Mouse (Mus musculus) CD4-positive helper T cell, adult 2 months (primary cell): Measurements from ENCODE around the gene Cacnb4.
A peak's percentile ranks its signal among the peaks of the same experiment; 100 is the strongest.

ENCODE experiments used
- DNase-seq: peaks from one replicate; pipeline ENCODE4 v3.0.0-alpha.2; 2012; ENCODE audit warnings: low read depth, missing footprints, low spot score

Cacnb4 gene

DNA sequence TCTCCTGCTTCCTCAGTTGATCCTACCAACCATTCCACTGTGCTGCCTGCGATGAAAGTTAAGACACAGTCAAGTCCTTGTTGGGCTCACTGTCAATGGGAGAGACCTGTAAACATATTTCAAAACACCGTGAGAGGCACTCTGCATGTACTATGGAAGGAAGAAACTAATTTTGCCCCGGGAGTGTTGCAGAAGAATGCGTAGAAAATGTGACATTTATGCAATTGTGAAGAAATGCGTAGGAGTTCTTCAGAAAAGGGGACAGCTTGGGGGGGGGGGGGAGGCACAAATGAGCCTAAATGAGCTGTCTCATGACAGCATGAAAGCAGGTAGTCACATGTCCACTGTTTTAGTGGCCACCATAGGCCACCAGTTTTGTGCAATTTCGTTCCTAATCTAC, 25.1 kb downstream of the Cacnb4 start:
- DNase-seq = no peak

DNA sequence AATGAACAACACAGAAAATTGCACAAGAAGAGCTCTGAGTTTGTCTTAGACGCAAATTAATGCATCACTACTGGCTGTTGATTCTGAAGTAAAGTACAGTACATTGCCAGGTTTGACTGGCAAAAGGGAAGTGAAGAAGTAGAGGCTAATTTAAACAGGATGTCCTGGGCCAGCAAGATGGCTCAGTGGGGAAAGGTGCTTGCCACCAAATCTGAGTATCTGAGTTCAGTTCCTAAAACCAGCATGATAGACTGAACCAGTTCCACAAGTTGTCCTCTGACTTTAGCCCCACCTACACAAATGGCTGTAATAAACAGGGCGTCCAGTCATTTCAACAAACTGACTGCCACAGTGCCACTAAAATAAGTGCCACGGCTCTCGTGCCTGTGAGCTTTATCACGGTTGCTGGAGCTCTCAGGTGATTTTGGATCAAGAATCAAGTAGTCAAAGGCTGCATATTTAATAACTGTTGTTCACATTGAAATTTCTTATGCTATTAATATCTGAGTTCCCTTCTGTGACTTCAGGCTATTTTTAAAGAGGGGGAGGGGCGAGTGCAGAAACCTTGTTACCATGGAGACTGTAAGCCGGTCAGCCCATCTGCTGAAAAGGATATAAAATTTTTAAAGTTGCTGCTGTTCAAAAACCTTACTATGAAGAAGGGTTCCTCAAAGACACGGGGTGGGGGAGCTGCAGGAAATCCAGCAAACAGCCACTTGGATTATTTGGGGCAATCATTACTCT, 29.2 kb downstream of the Cacnb4 start:
- no peak for DNase-seq

DNA sequence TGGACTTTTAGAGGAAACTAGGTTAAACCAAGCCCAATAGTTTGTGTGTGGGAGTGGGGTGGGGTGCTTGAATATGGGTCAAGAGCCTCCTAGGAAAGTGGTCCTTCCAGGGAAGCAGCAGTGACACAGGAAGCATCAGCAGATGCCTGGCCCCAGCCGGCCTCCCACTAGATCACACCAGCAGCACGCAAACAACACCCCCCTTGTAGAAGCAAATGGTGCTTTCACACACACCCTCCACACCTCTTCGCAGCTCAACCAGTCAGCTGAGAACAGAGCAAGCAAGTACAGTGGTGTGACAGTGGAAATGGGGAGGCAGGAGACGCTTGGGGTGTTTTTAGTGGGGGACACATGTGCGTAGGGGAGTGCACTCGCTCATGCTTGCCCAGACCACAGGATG, 33.0 kb downstream of the Cacnb4 start:
- DNase-seq = no peak

DNA sequence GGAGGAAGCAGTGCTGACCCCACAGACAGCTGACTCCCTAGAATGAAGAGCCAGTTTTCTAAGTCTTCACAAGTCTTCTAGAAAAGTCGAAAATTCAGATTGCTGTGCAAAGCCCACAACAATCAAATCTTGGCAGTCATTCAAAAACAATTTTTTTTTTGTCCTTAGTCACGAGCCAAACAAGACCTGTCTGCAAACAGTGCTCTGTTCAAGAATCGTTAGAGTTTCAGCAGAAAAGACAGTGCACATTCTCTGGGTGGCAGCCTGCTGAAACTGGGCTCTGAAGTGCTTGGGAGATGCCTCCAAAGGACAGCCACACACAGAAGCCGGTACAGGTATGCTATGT, 37.1 kb downstream of the Cacnb4 start:
- DNase-seq = no peak

DNA sequence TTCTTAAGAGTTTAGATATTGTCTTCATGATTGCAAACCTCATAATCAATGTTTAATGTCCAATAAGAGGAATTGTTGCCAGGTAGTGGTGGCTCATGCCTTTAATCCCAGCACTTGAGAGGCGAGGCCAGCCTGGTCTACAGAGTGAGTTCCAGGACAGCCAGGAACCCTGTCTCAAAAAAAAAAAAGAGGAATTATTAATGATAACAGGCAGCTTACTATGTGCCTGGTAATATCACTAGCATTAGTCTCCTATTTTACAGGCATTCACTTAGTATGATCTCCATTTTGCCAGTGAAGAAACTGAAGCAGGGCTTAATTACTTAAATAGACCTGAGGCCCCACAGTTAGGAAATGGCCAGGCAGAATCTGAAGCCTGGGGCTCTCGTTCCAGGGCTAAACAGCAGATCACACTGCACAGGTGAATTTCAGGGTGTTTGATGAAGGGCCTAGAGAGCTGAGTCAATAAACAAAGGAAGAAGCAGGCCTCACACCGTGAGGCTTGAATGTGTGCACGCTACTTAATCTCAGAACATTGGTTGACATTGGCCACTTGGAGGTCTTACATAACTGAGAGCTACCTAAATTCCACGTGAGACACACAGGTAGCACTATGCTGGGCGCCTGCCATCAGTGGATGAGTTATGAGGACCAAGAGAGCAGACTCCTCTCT, 37.6 kb downstream of the Cacnb4 start:
- DNase-seq = no peak

DNA sequence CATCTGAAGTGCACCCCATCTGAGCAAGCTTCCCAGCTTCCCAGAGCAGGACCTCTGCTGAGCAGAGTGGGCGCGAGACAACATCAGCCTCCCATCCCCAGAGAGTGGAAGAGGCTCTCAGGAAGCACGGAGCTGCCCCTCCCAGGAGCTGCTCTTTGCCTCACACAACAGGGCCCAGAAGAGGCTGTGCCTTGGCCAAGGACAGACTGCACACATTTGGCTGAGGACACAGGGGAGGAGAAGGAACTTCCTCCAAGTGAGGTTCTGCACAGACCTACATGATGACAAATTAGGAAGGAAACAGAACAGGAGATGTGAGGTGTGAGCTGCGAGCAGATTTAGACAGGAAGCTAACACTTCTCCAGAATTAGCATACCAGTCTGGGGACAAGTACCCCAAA, 38.4 kb downstream of the Cacnb4 start:
- DNase-seq = no peak

DNA sequence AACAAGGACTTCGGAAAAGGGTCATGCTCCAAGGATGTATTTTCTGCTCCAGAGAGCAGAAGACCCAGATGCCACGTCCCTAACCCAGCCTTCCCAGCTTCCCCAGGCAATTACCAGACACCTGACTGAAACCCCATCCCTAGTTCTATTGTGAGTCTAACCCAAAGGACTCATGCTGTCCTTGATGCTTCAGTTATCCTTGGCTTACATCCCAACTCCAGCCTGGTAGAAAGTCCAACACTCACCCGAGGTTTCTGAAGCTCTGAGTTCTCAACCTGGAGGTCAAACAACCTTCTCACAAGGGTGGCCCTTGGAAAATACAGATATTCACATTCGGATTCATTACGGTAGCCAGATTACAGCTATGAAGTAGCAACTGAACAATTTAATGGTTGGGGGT, 40.6 kb downstream of the Cacnb4 start:
- no peak for DNase-seq

DNA sequence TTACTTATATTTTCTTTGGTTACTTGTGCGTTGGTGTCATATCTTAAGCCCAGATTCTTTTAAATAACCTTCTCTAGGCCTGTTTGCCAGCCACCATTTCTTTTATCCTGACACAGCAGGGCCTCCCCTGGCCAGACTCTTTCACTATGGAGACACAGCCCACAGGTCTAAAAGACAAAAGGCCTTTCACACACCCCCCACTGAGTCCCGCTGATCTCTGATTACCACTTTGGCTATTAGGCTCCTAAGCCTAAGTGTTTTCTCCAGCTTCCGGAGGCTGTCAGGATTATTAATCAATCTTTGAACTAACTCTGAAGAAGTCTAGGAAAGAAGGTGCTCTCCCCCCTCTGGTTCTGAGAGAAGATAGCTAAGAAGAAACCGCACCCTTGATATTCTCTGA, 41.3 kb downstream of the Cacnb4 start:
- no peak for DNase-seq

DNA sequence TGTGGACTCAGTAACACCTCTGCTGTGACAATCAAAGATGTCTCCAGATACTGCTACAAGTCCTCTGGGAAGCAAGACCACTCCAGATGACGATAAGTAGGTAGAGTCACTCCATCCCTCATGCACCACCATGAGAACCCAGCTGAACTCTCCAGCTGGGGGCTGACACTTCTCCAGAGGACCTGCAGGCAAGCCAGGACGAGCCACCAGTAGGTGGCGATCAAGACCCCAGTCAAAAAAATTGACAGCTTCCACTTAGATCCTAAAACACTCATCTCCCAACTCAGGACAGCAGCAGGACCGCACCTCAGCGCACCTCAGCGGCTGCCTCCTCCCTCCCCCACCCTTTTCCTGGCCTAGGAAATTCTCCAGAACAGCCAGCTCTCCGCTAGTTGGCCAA, 43.8 kb downstream of the Cacnb4 start:
- peak; percentile 12 for DNase-seq

DNA sequence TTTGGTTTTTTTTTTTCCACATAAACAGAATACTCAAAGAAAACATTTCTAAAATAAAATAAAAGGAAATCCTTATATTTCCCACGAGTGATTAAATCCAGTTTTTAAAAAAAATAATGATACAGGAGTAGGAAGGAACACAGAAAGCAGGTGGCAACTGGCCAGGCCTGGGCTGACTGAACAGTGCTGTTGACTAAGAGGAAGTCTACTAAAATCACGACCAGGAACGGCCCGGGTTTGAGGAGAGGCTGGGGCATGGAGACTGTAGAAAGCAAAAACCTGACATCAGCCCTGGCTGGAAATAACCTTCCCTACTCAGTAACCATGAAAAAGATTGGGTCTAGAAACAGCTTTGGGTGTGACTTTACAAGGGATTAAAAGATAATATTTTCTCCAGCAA, 48.4 kb downstream of the Cacnb4 start:
- no peak for DNase-seq

DNA sequence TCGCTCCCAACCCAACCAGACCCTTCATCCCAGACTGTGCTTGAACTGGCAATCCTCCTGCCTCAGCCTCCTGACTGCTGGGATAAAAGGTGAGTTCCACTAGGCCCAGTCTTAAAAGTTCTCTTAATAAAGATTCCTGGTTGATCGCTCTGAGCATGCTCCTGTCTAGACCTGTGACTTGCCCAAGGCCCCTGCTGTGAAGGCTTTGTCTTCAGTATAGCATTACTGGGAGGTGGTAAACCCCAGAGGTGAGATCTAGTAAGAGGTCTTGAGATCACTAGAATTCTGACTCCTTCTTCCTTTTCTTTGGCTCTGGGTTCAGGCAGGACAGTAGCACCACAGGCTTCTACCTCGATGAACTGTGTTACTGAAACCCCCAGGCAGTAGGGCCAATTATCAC, 50.4 kb downstream of the Cacnb4 start:
- no peak for DNase-seq

DNA sequence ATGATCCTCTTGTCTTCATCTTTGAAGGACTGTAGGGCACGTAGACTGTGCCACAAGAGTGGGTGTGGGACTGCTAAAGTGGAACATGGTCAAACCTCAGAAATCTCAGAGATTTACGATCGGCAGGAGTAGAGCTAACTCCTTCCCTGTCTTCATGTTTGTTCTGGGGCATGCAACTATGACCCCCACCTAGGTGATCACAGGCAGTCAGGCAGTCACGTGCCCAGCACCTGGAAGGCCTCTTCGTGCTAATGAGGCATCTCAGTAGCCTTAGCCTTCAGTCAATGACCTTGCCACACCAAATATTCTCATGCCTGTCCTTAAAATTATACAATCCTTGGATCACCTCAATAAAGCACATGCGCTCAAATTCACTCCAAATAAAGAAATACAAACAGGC, 50.9 kb downstream of the Cacnb4 start:
- DNase-seq = no peak

DNA sequence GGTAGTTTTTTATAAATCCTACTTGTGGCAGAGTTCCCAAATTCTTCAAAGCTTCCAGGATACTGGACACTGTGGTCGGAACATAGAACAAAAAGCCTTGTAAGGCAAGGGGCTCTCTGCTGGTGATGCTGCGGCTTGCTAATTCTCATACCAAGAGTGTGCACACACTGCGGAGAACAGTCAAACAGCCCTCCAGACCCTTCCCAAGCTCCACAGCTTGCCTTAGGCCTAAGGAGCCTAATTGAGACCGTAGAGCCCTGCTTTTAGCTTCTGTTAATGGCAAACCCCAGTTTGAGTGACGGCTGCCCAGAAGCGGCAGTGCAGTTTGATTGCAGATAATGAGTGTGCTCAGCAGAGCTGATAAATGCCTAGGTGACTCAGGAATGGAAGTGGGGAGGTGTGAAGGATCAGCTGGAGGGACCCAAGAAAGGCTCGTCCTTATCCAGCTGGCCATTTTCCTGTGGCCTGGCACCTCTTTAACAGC, 52.7 kb downstream of the Cacnb4 start:
- DNase-seq = no peak

DNA sequence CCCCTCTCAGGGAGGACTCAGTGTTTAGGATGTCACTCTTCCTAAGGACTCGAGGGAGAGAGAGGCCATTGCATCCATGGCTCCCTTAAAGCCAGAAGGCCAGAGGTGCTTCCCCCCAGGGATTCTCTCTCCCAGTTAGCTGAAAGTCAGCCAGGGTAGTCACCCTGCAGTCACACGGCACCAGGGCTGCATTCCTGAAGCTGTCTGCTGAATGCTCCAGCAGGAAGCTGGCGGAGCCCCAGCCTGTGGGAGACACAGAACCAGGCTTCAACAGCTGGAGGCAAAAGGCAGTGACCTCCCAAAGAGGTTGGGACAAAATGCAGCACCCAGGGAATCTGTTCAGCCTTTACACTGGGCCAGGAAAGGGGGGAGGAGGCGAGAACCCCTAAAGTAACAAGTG, 53.2 kb downstream of the Cacnb4 start:
- no peak for DNase-seq

DNA sequence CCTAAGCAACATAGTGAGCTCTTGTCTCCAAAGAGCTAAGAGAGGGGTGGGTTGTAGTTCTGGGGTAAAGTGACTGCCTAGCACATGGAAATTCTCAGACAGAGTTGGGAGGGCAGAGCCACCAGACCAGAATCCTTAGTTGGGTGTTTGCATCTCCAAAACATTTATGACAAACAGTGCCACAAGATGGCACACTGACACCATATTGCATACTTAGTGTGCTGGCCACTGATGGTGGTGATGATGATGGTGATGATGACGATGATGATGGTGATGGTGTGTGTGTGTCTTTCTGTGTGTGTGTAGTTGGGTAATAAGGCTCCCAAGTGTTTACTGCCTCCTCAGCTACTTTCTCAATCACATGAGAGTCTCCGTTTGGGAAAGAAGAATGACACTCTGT, 54.0 kb downstream of the Cacnb4 start:
- no peak for DNase-seq

DNA sequence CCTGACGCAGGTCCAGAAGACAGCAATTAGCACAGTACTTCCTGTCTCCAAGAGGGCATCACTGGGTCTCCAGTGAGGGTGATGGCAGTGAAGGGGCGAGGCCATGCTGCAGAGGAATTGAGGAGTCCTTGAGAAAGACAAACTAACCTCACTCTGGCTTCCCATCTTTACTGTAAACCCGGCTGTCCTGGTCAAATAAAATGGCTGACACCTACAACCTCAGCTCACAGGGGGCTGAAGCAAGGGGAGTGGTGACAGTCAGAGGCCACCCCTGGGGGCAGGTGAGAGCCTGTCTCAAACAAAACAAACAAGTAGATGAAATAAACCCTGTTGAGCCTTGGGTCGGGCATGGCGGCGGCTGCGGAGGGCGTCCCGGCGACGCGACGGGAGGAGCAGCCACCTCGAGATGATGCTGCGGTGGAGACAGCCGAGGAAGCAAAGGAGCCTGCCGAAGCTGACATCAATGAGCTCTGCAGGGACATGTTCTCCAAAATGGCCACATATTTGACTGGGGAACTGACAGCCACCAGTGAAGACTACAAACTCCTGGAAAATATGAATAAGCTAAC, 57.1 kb downstream of the Cacnb4 start:
- DNase-seq = no peak

DNA sequence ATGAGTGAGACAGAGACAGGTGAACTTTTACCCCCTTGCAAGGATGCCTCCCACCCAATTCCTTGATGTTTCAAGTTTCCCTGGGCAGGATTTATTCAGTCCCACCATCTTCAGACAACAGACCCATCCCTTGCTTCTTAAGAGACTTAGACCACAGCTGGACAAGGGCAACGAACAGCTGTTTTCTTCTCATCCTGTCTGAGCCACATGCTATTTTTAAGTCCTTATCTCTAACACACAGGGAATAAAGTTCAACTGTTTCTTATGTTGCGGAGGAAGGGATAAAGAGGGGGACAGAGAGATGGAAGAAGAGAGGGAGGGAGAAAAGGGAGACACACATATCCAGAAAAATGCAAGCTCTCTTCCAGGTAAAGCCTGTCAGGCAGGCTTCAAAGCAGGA, 57.8 kb downstream of the Cacnb4 start:
- no peak for DNase-seq

DNA sequence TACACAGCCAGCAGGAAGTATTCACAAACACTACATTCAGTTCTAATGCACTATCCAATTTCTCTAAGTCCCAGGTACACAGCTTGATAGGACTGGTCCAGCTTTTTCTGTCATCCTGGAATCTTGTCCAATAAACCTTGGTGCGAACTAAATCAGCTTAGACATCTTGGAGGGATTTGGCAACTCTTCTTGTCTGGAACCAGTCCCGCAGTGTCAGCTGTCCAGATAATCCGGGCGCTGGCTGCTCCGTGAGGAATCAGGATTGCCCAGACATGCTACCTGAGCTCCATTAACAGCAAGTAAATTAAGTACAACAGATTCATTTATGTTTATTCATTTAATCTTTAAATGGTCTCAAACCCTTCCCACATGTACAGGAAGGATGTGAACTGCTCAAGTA, 61.2 kb downstream of the Cacnb4 start:
- DNase-seq = no peak

DNA sequence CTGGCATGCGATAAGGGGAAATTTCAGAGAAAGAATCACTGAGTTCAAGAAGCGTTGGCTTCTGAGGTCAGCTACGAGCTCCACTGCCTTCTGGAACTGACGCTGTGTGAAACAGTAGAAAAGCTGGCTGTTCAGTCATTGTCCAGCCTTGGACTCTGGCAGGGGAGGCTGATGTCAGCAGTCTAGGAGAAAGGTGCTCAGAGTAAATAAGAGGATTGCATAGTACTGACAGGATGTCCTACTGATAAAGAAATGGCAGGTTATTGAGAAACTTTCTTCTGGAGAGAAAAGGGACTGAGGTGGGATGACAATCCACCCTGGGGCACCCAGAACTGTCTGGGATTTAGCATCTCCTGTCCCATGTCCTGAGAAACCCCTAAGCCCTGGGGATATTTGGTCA, 62.7 kb downstream of the Cacnb4 start:
- DNase-seq = no peak

DNA sequence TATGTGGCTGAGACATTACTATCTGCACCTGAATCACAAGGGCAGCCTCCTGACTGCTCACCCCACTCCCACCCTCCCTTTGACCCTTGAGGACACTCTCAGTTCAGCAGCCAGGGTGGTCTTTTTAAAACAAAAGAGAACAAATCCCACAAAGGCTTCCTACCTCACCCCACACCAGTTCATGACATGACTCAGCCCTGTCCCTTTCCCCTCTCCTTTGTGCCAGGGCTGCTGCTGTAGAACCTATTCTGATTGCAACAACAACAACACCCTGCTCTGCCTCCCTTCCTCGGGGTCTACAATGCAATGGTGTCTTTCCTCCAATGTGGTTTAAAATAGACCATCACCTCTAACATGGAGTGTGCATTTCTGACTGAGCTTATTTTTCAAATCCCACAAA, 67.1 kb downstream of the Cacnb4 start:
- DNase-seq = no peak

DNA sequence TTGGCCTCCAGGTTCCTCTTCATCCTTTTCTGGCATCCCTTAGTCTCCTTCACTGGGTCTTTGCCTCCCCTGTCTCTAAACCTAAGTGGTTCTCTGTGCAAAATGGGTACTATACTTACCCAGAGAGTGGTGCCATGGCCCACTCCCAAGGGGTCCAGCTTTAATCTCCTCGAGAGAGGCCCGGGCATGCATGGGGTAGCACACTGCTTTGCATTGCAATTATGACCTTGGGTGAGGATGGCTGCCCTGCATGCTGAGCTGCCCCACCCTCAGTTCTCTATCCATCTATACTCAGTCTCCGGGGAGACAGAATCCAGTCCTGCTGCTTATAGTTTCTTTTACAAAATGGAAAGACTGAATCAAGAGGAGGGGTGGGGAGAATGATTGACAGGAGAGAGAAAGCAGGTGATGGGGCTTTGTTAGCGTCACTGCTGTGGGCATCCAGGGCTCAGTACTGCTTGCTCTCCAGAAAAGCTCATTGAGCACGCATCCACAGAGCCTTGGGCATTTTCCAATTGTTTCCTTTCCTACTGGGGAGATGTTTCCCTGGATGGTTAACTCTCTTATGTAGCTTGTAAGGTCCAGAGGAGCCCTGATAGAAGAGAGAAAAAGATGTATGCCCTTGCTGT, 68.7 kb downstream of the Cacnb4 start:
- DNase-seq = no peak

DNA sequence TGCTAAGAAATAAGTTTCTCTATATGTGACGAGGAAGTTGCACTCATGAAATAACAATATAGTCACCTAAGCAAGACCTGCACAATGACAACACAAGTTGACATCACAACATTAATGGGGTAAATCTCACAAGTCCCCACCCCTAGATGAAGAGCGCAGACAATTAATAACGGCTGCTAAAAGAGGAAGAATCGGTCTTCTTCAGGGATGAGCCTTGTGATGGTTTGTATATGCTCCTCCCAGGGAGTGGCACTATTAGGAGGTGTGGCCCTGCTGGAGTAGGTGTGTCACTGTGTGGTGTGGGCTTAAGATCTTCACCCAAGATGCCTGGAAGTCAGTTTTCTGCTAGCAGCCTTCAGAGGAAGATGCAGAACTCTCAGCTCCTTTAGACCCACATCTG, 70.3 kb downstream of the Cacnb4 start:
- no peak for DNase-seq

DNA sequence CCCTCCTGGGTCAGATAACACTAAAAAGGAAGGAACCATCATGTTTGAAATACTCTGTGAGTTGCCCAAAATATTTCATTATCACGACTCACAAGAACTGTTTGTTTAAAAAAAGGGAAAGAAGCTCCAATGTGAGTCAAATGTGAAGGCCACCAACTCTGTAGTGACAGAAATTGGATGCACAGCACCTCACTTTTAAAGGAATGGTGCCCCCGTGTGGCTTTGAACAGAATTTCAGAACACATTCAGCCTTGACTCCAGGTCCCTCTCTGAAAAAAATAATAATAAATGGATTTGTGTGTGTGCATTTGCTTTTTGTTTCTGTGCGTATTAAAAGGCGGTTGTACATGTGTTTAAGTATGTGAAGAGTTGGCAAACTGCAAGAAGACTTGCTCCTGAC, 71.3 kb downstream of the Cacnb4 start:
- DNase-seq = peak; percentile 40
